Mouse (Mus musculus) bone marrow, adult 2 months (tissue): ENCODE data around the gene Six2.

Source experiments
- CTCF ChIP-seq: fragments of 200-500 bp; IDR thresholded peaks from 2 replicates; pipeline ENCODE4 v1.5.1; 2011; ENCODE audit warnings: low read length, control low read depth; ENCODE audit not compliant: control insufficient read depth, insufficient read depth
- POLR2A ChIP-seq: fragments of 200-500 bp; IDR thresholded peaks from 2 replicates; pipeline ENCODE4 v1.6.1; 2011; ENCODE audit warnings: low read depth, mild to moderate bottlenecking, control low read depth, low read length, borderline replicate concordance; ENCODE audit not compliant: control insufficient read depth

DNA sequence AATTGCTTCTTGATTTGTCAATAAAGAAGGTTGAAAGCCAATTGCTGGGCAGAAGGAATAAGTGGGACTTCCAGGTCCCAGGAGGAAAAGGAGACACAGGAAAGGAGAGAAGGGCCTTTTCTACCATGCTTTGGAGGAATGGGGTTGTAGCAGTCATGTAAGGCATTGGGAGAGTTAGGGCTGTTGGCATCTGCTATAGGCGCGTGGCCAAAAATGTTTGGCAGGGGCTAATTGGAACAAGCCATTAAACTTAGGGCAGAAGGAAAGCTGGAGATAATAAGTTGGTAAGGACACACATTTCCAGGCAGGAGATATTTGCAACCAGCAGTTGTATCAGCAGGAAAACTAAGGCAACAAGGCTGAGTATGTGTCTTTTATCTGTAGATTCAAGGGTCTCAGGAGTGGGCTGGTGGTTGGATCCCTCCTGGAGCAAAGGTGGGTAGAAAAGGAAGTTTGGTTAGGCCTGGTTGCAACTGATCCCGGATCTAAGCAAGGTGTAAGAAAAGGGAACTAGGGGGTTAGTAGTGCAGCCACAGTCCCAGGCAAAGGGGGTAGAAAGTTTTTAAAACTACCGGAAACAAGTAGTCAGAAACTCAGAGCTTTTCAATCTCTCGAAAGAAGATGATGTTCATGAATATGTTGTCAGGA is 40.1 kb upstream of the Six2 start:
- no peak for TF ChIP-seq POLR2A
- no peak for TF ChIP-seq CTCF
